Mouse (Mus musculus) E14TG2a.4 (cell line): ENCODE data around the gene Dbn1.

ENCODE experiments used
- CTCF ChIP-seq: conservative IDR thresholded peaks from 2 replicates; pipeline ENCODE4 v1.5.1; 2014; ENCODE audit warnings: low read length
- NANOG ChIP-seq: IDR thresholded peaks from 2 replicates; pipeline ENCODE4 v1.6.1; 2014; ENCODE audit warnings: borderline replicate concordance, low read length, mixed read lengths
- POU5F1 ChIP-seq: IDR thresholded peaks from 2 replicates; pipeline ENCODE4 v1.6.1; 2014; ENCODE audit warnings: low read length, borderline replicate concordance

GRCm38 (mm10) chr13:55450511-55450980, 37.4 kb downstream of the Dbn1 start:
- TF ChIP-seq CTCF (no peak), POU5F1 (no peak), NANOG (no peak)
